Mouse (Mus musculus) small intestine, adult 2 months (tissue): ENCODE results near the gene Myod1.

Experiments
- CTCF ChIP-seq: fragments of 200-500 bp; IDR thresholded peaks from 2 replicates; pipeline ENCODE4 v1.5.1; 2012; ENCODE audit warnings: low read depth, mild to moderate bottlenecking, control low read depth, inconsistent platforms, low read length, moderate library complexity, mixed read lengths; ENCODE audit not compliant: insufficient replicate concordance, insufficient read length; ENCODE audit errors: extremely low read depth
- POLR2A ChIP-seq: fragments of 200-500 bp; IDR thresholded peaks from 2 replicates; pipeline ENCODE4 v1.6.1; 2012; ENCODE audit warnings: low read depth, mild to moderate bottlenecking, control low read depth, inconsistent platforms, low read length, moderate library complexity

GRCm38 (mm10) chr7:46401371-46402180, 25.3 kb downstream of the Myod1 start:
- TF ChIP-seq CTCF (no peak), POLR2A (no peak)
